Mouse (Mus musculus) MEL (cell line): ENCODE data around the gene Chpf. TPM values are rescaled to one million over a fixed set of nuclear protein-coding genes. Genes with fewer than 3 reads are reported as not detected.

ENCODE experiments used
- DNase-seq: peaks from one replicate; pipeline ENCODE4 v3.0.0; 2011; ENCODE audit warnings: low read depth, low spot score
- H3K27ac ChIP-seq: 2 replicates; pipeline ENCODE4 v1.5.1; 2012; ENCODE audit warnings: low read depth, mild to moderate bottlenecking, control low read depth, low read length, moderate library complexity; ENCODE audit not compliant: control insufficient read depth
- H3K27me3 ChIP-seq, 2 experiments: fragments of 150-350 bp in 1 of 2; sonication (generic) in 1 of 2; 2 replicates each; pipeline ENCODE4 v1.6.1; 2012; ENCODE audit warnings: low read length in 2 of 2, mild to moderate bottlenecking in 2 of 2, improper control_type of control experiment in 1 of 2, moderate library complexity in 1 of 2; ENCODE audit not compliant: insufficient read depth in 2 of 2, control insufficient read depth in 1 of 2
- H3K36me3 ChIP-seq, 2 experiments: 2 replicates each; pipeline ENCODE4 v1.6.1; 2012 to 2014; ENCODE audit warnings: low read length in 2 of 2, improper control_type of control experiment in 1 of 2, inconsistent platforms in 1 of 2, mild to moderate bottlenecking in 1 of 2; ENCODE audit not compliant: insufficient read depth in 2 of 2, control insufficient read depth in 1 of 2
- H3K4me1 ChIP-seq, 2 experiments: fragments of 150-350 bp in 1 of 2; sonication (generic) in 1 of 2; 2 replicates each; pipeline ENCODE4 v1.6.1; 2012; ENCODE audit warnings: low read length in 2 of 2, improper control_type of control experiment in 1 of 2, mild to moderate bottlenecking in 1 of 2; ENCODE audit not compliant: insufficient read depth in 2 of 2, control insufficient read depth in 1 of 2
- H3K4me3 ChIP-seq, 2 experiments: fragments of 150-350 bp in 1 of 2; sonication (generic) in 1 of 2; 2 replicates each; pipeline ENCODE4 v1.5.1; 2012; ENCODE audit warnings: low read depth in 2 of 2, low read length in 2 of 2, mild to moderate bottlenecking in 2 of 2, moderate library complexity in 2 of 2, control low read depth in 1 of 2, improper control_type of control experiment in 1 of 2; ENCODE audit not compliant: control insufficient read depth in 1 of 2, insufficient read depth in 1 of 2
- H3K79me2 ChIP-seq: 2 replicates; pipeline ENCODE4 v1.6.1; 2012; ENCODE audit warnings: mild to moderate bottlenecking, low read length, moderate library complexity; ENCODE audit not compliant: control insufficient read depth, poor library complexity, insufficient read depth
- H3K9ac ChIP-seq: 2 replicates; pipeline ENCODE4 v1.6.1; 2012; ENCODE audit warnings: low read depth, mild to moderate bottlenecking, control low read depth, low read length, moderate library complexity; ENCODE audit not compliant: control insufficient read depth, poor library complexity, severe bottlenecking
- H3K9me3 ChIP-seq: fragments of 150-350 bp; sonication (generic); replicated peaks from 2 replicates; pipeline ENCODE4 v1.6.1; 2012; ENCODE audit warnings: mild to moderate bottlenecking, low read length, improper control_type of control experiment, moderate library complexity; ENCODE audit not compliant: insufficient read depth
- BHLHE40 ChIP-seq: IDR thresholded peaks from 2 replicates; pipeline ENCODE4 v1.6.1; 2012; ENCODE audit warnings: low read depth, mild to moderate bottlenecking, inconsistent platforms, low read length, improper control_type of control experiment, borderline replicate concordance
- CHD1 ChIP-seq: IDR thresholded peaks from 2 replicates; pipeline ENCODE4 v1.6.1; 2012; ENCODE audit warnings: low read depth, mild to moderate bottlenecking, inconsistent platforms, low read length, improper control_type of control experiment
- CHD2 ChIP-seq: IDR thresholded peaks from 2 replicates; pipeline ENCODE4 v1.6.1; 2011; ENCODE audit warnings: low read length, improper control_type of control experiment
- CTCF ChIP-seq, 3 experiments: IDR thresholded peaks in 2 of 3; conservative IDR thresholded peaks in 1 of 3; 2 replicates each; pipeline ENCODE4 v1.5.1; 2011 to 2012; ENCODE audit warnings: low read length in 3 of 3, low read depth in 2 of 3, mild to moderate bottlenecking in 2 of 3, improper control_type of control experiment in 1 of 3, inconsistent platforms in 1 of 3, mixed read lengths in 1 of 3, moderate library complexity in 1 of 3; ENCODE audit not compliant: control insufficient read depth in 1 of 3, insufficient read depth in 1 of 3, poor library complexity in 1 of 3, severe bottlenecking in 1 of 3
- E2F4 ChIP-seq: IDR thresholded peaks from 2 replicates; pipeline ENCODE4 v1.6.1; 2011; ENCODE audit warnings: low read depth, low read length, improper control_type of control experiment, borderline replicate concordance
- ETS1 ChIP-seq: IDR thresholded peaks from 2 replicates; pipeline ENCODE4 v1.6.1; 2012; ENCODE audit warnings: low read depth, mild to moderate bottlenecking, inconsistent platforms, low read length, improper control_type of control experiment, moderate library complexity
- GATA1 ChIP-seq: IDR thresholded peaks from 2 replicates; pipeline ENCODE4 v1.6.1; 2011; ENCODE audit warnings: low read depth, low read length, improper control_type of control experiment
- HCFC1 ChIP-seq: IDR thresholded peaks from 2 replicates; pipeline ENCODE4 v1.6.1; 2012; ENCODE audit warnings: low read depth, mild to moderate bottlenecking, inconsistent platforms, low read length, improper control_type of control experiment, moderate library complexity
- JUND ChIP-seq: IDR thresholded peaks from 2 replicates; pipeline ENCODE4 v1.6.1; 2011; ENCODE audit warnings: low read depth, mild to moderate bottlenecking, improper control_type of control experiment, low read length
- KAT2A ChIP-seq: conservative IDR thresholded peaks from 2 replicates; pipeline ENCODE4 v1.6.1; 2012; ENCODE audit warnings: low read depth, low read length, improper control_type of control experiment, inconsistent platforms
- MAFK ChIP-seq: IDR thresholded peaks from 2 replicates; pipeline ENCODE4 v1.6.1; 2011; ENCODE audit warnings: low read depth, mild to moderate bottlenecking, low read length, improper control_type of control experiment, borderline replicate concordance
- MAX ChIP-seq: IDR thresholded peaks from 2 replicates; pipeline ENCODE4 v1.6.1; 2011; ENCODE audit warnings: low read length, improper control_type of control experiment
- MEF2A ChIP-seq: IDR thresholded peaks from 2 replicates; pipeline ENCODE4 v1.6.1; 2014; ENCODE audit warnings: low read depth, mild to moderate bottlenecking, inconsistent platforms, low read length, improper control_type of control experiment; ENCODE audit not compliant: poor library complexity, insufficient replicate concordance, severe bottlenecking; ENCODE audit errors: extremely low read depth
- MXI1 ChIP-seq: IDR thresholded peaks from 2 replicates; pipeline ENCODE4 v1.6.1; 2011; ENCODE audit warnings: mild to moderate bottlenecking, low read depth, low read length, improper control_type of control experiment
- MYB ChIP-seq: IDR thresholded peaks from 2 replicates; pipeline ENCODE4 v1.6.1; 2011; ENCODE audit warnings: mild to moderate bottlenecking, low read depth, low read length, improper control_type of control experiment
- MYC ChIP-seq: IDR thresholded peaks from 2 replicates; pipeline ENCODE4 v1.6.1; 2011; ENCODE audit warnings: low read depth, mild to moderate bottlenecking, low read length, improper control_type of control experiment, moderate library complexity
- NELFE ChIP-seq: IDR thresholded peaks from 2 replicates; pipeline ENCODE4 v1.6.1; 2011; ENCODE audit warnings: low read depth, low read length, improper control_type of control experiment
- NRF1 ChIP-seq: IDR thresholded peaks from 2 replicates; pipeline ENCODE4 v1.6.1; 2014; ENCODE audit warnings: low read depth, mild to moderate bottlenecking, inconsistent platforms, low read length, improper control_type of control experiment, moderate library complexity; ENCODE audit not compliant: poor library complexity, insufficient read depth, severe bottlenecking
- POLR2A ChIP-seq, 2 experiments: IDR thresholded peaks; 2 replicates each; pipeline ENCODE4 v1.6.1; 2011 to 2012; ENCODE audit warnings: low read length in 2 of 2, mild to moderate bottlenecking in 2 of 2, control low read depth in 1 of 2, improper control_type of control experiment in 1 of 2, low read depth in 1 of 2, moderate library complexity in 1 of 2; ENCODE audit not compliant: control insufficient read depth in 1 of 2, insufficient read depth in 1 of 2, poor library complexity in 1 of 2
- POLR2AphosphoS2 ChIP-seq: IDR thresholded peaks from 2 replicates; pipeline ENCODE4 v1.6.1; 2011; ENCODE audit warnings: low read length, improper control_type of control experiment
- POLR2AphosphoS5 ChIP-seq: IDR thresholded peaks from 2 replicates; pipeline ENCODE4 v1.6.1; 2012; ENCODE audit warnings: low read depth, borderline replicate concordance, mild to moderate bottlenecking, inconsistent platforms, low read length, moderate library complexity, mixed read lengths
- RAD21 ChIP-seq: IDR thresholded peaks from 2 replicates; pipeline ENCODE4 v1.6.1; 2011; ENCODE audit warnings: mild to moderate bottlenecking, low read depth, low read length, improper control_type of control experiment
- RCOR1 ChIP-seq: IDR thresholded peaks from 2 replicates; pipeline ENCODE4 v1.6.1; 2012; ENCODE audit warnings: low read depth, mild to moderate bottlenecking, inconsistent platforms, low read length, improper control_type of control experiment
- SIN3A ChIP-seq: IDR thresholded peaks from 2 replicates; pipeline ENCODE4 v1.6.1; 2012; ENCODE audit warnings: low read length, improper control_type of control experiment, inconsistent platforms
- SMC3 ChIP-seq: IDR thresholded peaks from 2 replicates; pipeline ENCODE4 v1.6.1; 2011; ENCODE audit warnings: low read depth, low read length, improper control_type of control experiment
- TAL1 ChIP-seq: IDR thresholded peaks from 2 replicates; pipeline ENCODE4 v1.6.1; 2012; ENCODE audit warnings: mild to moderate bottlenecking, inconsistent platforms, low read length, moderate library complexity, mixed read lengths
- TBP ChIP-seq: IDR thresholded peaks from 2 replicates; pipeline ENCODE4 v1.8.0; 2011; ENCODE audit warnings: low read depth, low read length, improper control_type of control experiment
- TCF12 ChIP-seq: IDR thresholded peaks from 2 replicates; pipeline ENCODE4 v1.6.1; 2014; ENCODE audit warnings: low read depth, mild to moderate bottlenecking, inconsistent platforms, low read length, improper control_type of control experiment, moderate library complexity
- UBTF ChIP-seq: IDR thresholded peaks from 2 replicates; pipeline ENCODE4 v1.6.1; 2012; ENCODE audit warnings: low read depth, mild to moderate bottlenecking, inconsistent platforms, low read length, improper control_type of control experiment, moderate library complexity, borderline replicate concordance; ENCODE audit not compliant: insufficient read depth
- USF1 ChIP-seq: IDR thresholded peaks from 2 replicates; pipeline ENCODE4 v1.6.1; 2014; ENCODE audit warnings: low read depth, mild to moderate bottlenecking, inconsistent platforms, low read length, improper control_type of control experiment, moderate library complexity
- USF2 ChIP-seq, 2 experiments: IDR thresholded peaks; 2 replicates each; pipeline ENCODE4 v1.6.1; 2011 to 2012; ENCODE audit warnings: improper control_type of control experiment in 2 of 2, low read length in 2 of 2, borderline replicate concordance in 1 of 2, inconsistent platforms in 1 of 2, low read depth in 1 of 2, mild to moderate bottlenecking in 1 of 2; ENCODE audit not compliant: insufficient read depth in 1 of 2
- ZC3H11A ChIP-seq: IDR thresholded peaks from 2 replicates; pipeline ENCODE4 v1.6.1; 2012; ENCODE audit warnings: low read depth, mild to moderate bottlenecking, inconsistent platforms, low read length, improper control_type of control experiment
- ZKSCAN1 ChIP-seq: IDR thresholded peaks from 2 replicates; pipeline ENCODE4 v1.6.1; 2012; ENCODE audit warnings: low read depth, mild to moderate bottlenecking, inconsistent platforms, low read length, improper control_type of control experiment, moderate library complexity
- ZMIZ1 ChIP-seq: IDR thresholded peaks from 2 replicates; pipeline ENCODE4 v1.6.1; 2012; ENCODE audit warnings: low read depth, mild to moderate bottlenecking, inconsistent platforms, low read length, improper control_type of control experiment, moderate library complexity
- ZNF384 ChIP-seq: IDR thresholded peaks from 2 replicates; pipeline ENCODE4 v1.6.1; 2012; ENCODE audit warnings: low read depth, mild to moderate bottlenecking, inconsistent platforms, low read length, improper control_type of control experiment
- polyA plus RNA-seq, 2 experiments: library from polyadenylated mRNA; stranded (reverse) in 1 of 2; unstranded in 1 of 2; fragments of >175 nt in 1 of 2; fragments of >200 nt in 1 of 2; gene quantifications; 2 replicates each; pipeline versions ENCODE4 v1.2.1 to v1.2.4; 2012; ENCODE audit warnings: low replicate concordance in 2 of 2, low read depth in 1 of 2; ENCODE audit not compliant: insufficient read length in 2 of 2, insufficient read depth in 1 of 2, missing spikeins in 1 of 2
- total RNA-seq: library from RNA; depleted of rRNA; stranded (reverse); fragments of 300-350 nt; gene quantifications from 2 replicates; pipeline ENCODE4 v1.2.3, GENCODE M21; 2012

The Chpf gene
- total and polyA plus RNA-seq, 3 experiments = 32.3 to 49.0 TPM; not detected in 1

DNA sequence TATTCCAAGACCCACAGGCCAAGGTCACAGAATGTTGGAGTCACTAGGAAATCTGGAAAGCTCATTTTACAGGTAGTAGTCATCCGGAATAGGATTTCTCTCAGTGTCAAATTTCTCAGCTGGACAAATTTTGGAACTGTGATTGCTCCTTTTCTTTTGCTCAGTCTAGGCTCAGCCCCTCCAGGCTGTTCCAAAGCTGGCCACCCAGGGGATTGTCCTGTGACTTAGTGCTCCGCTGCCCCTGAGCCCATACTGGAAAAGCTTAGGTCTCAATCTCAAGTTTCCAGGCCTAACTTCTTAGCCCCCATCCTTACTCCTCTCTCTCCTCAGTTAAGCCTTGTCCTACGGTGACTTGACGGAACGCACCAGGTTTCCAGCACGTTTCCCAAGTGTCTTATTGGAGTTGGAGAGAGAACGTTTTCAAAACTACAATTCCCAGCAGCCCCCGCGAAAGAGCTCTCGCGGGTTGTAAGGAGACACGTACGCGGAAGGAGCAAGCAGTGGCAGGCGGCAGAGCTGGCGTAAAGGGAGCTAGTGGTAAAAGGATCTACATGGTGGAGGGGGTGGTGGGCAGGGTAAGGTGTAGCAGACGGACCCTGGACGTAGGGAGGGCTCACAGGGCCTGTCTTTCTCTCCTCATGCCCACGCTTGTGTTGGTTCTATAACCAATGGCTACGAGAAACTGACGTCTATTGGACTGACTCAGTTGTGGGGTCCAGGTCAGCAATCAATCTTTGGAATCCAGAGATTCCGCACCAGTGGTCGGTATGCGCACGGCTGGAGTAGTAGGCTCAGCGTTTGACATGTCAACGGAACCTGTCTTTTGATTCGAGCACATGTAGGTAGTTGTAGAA, 43.4 kb downstream of the Chpf start, which contains the start of gene Gmppa:
Gene Gmppa (plus strand): TSS at position 456 of the 854 bp plus-strand sequence.
- Histone ChIP-seq H3K36me3 (peaks cover 0 to 5% of the 10 kb centered on the region in 2 experiments; a peak in 2 of 4 replicates), H3K4me1 (peaks cover 4 to 12% of the 10 kb centered on the region in 2 experiments; a peak in 3 of 4 replicates), H3K4me3 (peak within 1 kb of the TSS; percentile 59 to 87), H3K27ac (peak within 1 kb of the TSS; percentile 51), H3K79me2 (no peaks in the 10 kb centered on the region; the same call in 1 of the 2 replicates), H3K27me3 (no peaks in the 10 kb centered on the region; a peak in 3 of 4 replicates), H3K9me3 (no peaks in the 10 kb centered on the region), H3K9ac (peak within 1 kb of the TSS; percentile 86)
- peak; percentile 93 for DNase-seq
- TF ChIP-seq POLR2A (IDR thresholded peaks at IDR 0.05; ENCODE audit: control insufficient read depth in 1 of 2, insufficient read depth in 1 of 2, low read depth in 1 of 2, low read length in 2 of 2, poor library complexity in 1 of 2) = peak; percentile 66 to 95; a peak in 3 of 4 replicates
- TF ChIP-seq NELFE = peak; percentile 68
- TF ChIP-seq ZKSCAN1 = no peak
- no peak for TF ChIP-seq NRF1
- no peak for TF ChIP-seq MEF2A
- no peak for TF ChIP-seq JUND
- TF ChIP-seq SMC3 = no peak
- peak; percentile 100 for TF ChIP-seq HCFC1
- TF ChIP-seq POLR2AphosphoS2 = peak; percentile 86
- 0 out of 2 replicates have a peak, but pooled peaks have one; percentile 42 for TF ChIP-seq MAX
- TF ChIP-seq MYB = no peak
- no peak for TF ChIP-seq RAD21
- TF ChIP-seq USF2 (IDR thresholded peaks at IDR 0.05; ENCODE audit: borderline replicate concordance in 1 of 2, insufficient read depth in 1 of 2, low read depth in 1 of 2, low read length in 2 of 2) = no peak
- no peak for TF ChIP-seq ZC3H11A
- TF ChIP-seq USF1 = 0 out of 2 replicates have a peak, but pooled peaks have one; percentile 13
- no peak for TF ChIP-seq ETS1
- TF ChIP-seq GATA1 = no peak
- TF ChIP-seq TCF12 = peak; percentile 79
- TF ChIP-seq MAFK = no peak
- TF ChIP-seq CTCF (IDR thresholded peaks at IDR 0.05 in 2 of 3, conservative IDR thresholded peaks at IDR 0.05 in 1 of 3; ENCODE audit: control insufficient read depth in 1 of 3, insufficient read depth in 1 of 3, low read depth in 2 of 3, low read length in 3 of 3, poor library complexity in 1 of 3, severe bottlenecking in 1 of 3) = no peak
- no peak for TF ChIP-seq ZNF384
- peak; percentile 55; the same call in 1 of the 2 replicates for TF ChIP-seq MYC
- TF ChIP-seq CHD2 = peak; percentile 99
- TF ChIP-seq KAT2A = peak; percentile 92
- TF ChIP-seq SIN3A = peak; percentile 97
- no peak for TF ChIP-seq BHLHE40
- no peak for TF ChIP-seq E2F4
- TF ChIP-seq TBP = peak; percentile 58
- peak; percentile 92 for TF ChIP-seq MXI1
- TF ChIP-seq TAL1 = no peak
- no peak for TF ChIP-seq UBTF
- no peak for TF ChIP-seq RCOR1
- 0 out of 2 replicates have a peak, but pooled peaks have one; percentile 38 for TF ChIP-seq POLR2AphosphoS5
- peak; percentile 58; the same call in 1 of the 2 replicates for TF ChIP-seq ZMIZ1
- 0 out of 2 replicates have a peak, but pooled peaks have one; percentile 18 for TF ChIP-seq CHD1
